Mouse (Mus musculus) forebrain, postnatal 0 days (tissue): ENCODE measurements around the gene Syne2. TPM values are rescaled to one million over a fixed set of nuclear protein-coding genes. Genes with fewer than 3 reads are reported as not detected.

ENCODE experiments used
- ATAC-seq: fragments of 200-750 bp; cut with Nextera tagmentation; 2 replicates; pipeline ENCODE4 v1.8.0; 2017; ENCODE audit warnings: mild to moderate bottlenecking, moderate library complexity
- DNase-seq: peaks from one replicate; pipeline ENCODE4 v3.0.0-alpha.2; 2015
- H3K27ac ChIP-seq: fragments of 300-500 bp; sonication (generic); 2 replicates; pipeline ENCODE4 v1.5.1; 2014; ENCODE audit warnings: low read depth, mild to moderate bottlenecking, antibody characterized with exemption, low read length, moderate library complexity, mixed read lengths
- H3K27me3 ChIP-seq: fragments of 300-500 bp; sonication (generic); 2 replicates; pipeline ENCODE4 v1.6.1; 2014; ENCODE audit warnings: mild to moderate bottlenecking, low read length, mixed read lengths; ENCODE audit not compliant: insufficient read depth
- H3K36me3 ChIP-seq: fragments of 300-500 bp; sonication (generic); 2 replicates; pipeline ENCODE4 v1.6.1; 2014; ENCODE audit warnings: mild to moderate bottlenecking, moderate library complexity; ENCODE audit not compliant: insufficient read depth
- H3K4me1 ChIP-seq: fragments of 300-500 bp; sonication (generic); 2 replicates; pipeline ENCODE4 v1.6.1; 2014; ENCODE audit warnings: antibody characterized with exemption; ENCODE audit not compliant: insufficient read depth
- H3K4me2 ChIP-seq: fragments of 300-500 bp; sonication (generic); 2 replicates; pipeline ENCODE4 v1.6.1; 2014; ENCODE audit warnings: low read depth, mild to moderate bottlenecking, moderate library complexity
- H3K4me3 ChIP-seq: fragments of 300-500 bp; sonication (generic); 2 replicates; pipeline ENCODE4 v1.5.1; 2014; ENCODE audit warnings: low read depth, low read length, mixed read lengths
- H3K9ac ChIP-seq: fragments of 300-500 bp; sonication (generic); 2 replicates; pipeline ENCODE4 v1.6.1; 2014; ENCODE audit warnings: mild to moderate bottlenecking
- H3K9me3 ChIP-seq: fragments of 300-500 bp; sonication (generic); 2 replicates; pipeline ENCODE4 v1.6.1; 2016; ENCODE audit warnings: low read length
- CTCF ChIP-seq: sonication (generic); IDR thresholded peaks from 2 replicates; pipeline ENCODE4 v1.5.1; 2016; ENCODE audit warnings: antibody characterized with exemption, control low read depth, low read depth
- whole genome bisulfite sequencing: fragments of 180-500 bp; shearing (Covaris S2); extraction: QIAGEN DNeasy Blood & Tissue Kit; methylation state at CpG from one replicate; pipeline ENCODE4 v1.1.7; 2014; 5-methylcytosine and 5-hydroxymethylcytosine counted together
- polyA plus RNA-seq: library from polyadenylated mRNA; unstranded; fragments of >200 nt; fragmentation: Nextera tagmentation; extraction: Ambion mirVana; gene quantifications from 2 replicates; pipeline ENCODE4 v1.2.1, GENCODE M21; 2015
- total RNA-seq: library from RNA; depleted of rRNA; stranded (reverse); fragments of >200 nt; gene quantifications from 2 replicates; pipeline ENCODE4 v1.2.3, GENCODE M21; 2014

The Syne2 gene
- total and polyA plus RNA-seq, 2 experiments from 2014 or later = 27.0 to 63.5 TPM

GRCm38 (mm10) chr12:75897793-75898192 lies 79.9 kb downstream of the Syne2 start:
- WGBS = 93% methylated on average over 7 of the region's 7 CpGs
- 0 out of 2 replicates have a peak, but pooled peaks cover 5% of the 10 kb centered on the region for H3K36me3 ChIP-seq

GRCm38 (mm10) chr12:75901721-75902120 lies 83.8 kb downstream of the Syne2 start:
- ATAC-seq (no peak), DNase-seq (no peak)
- no peak overlapping the region for H3K27ac ChIP-seq
- H3K4me3 ChIP-seq = no peak overlapping the region
- peaks cover 20% of the 10 kb centered on the region for H3K36me3 ChIP-seq
- no peak overlapping the region for H3K9ac ChIP-seq
- WGBS = 99% methylated on average over 9 of the region's 9 CpGs
- no peaks in the 10 kb centered on the region for H3K9me3 ChIP-seq
- H3K4me2 ChIP-seq = no peak overlapping the region
- peak; percentile 33 for TF ChIP-seq CTCF
- no peaks in the 10 kb centered on the region for H3K4me1 ChIP-seq
- no peaks in the 10 kb centered on the region for H3K27me3 ChIP-seq

More at GRCm38 (mm10) chr12:75897793-75898192, 79.9 kb downstream of the Syne2 start:
- H3K4me1 ChIP-seq = no peaks in the 10 kb centered on the region
- H3K4me2 ChIP-seq = no peak overlapping the region
- no peak overlapping the region for H3K9ac ChIP-seq
- no peaks in the 10 kb centered on the region for H3K27me3 ChIP-seq
- ATAC-seq (no peak), DNase-seq (no peak)
- H3K9me3 ChIP-seq = no peaks in the 10 kb centered on the region
- H3K4me3 ChIP-seq = no peak overlapping the region
- no peak for TF ChIP-seq CTCF
- H3K27ac ChIP-seq = no peak overlapping the region

GRCm38 (mm10) chr12:75904068-75904467 lies 86.1 kb downstream of the Syne2 start:
- Histone ChIP-seq H3K36me3 (peaks cover 16% of the 10 kb centered on the region), H3K27me3 (no peaks in the 10 kb centered on the region), H3K9me3 (no peaks in the 10 kb centered on the region), H3K4me3 (no peak overlapping the region), H3K4me2 (no peak overlapping the region), H3K9ac (no peak overlapping the region), H3K27ac (no peak overlapping the region), H3K4me1 (no peaks in the 10 kb centered on the region)
- no peak for ATAC-seq
- WGBS = 96% methylated on average over 11 of the region's 11 CpGs
- no peak for TF ChIP-seq CTCF
- no peak for DNase-seq

- peaks cover 16% of the 10 kb centered on the region for H3K36me3 ChIP-seq
- no peaks in the 10 kb centered on the region for H3K4me1 ChIP-seq
- WGBS = 95% methylated on average over 7 of the region's 7 CpGs
- no peaks in the 10 kb centered on the region for H3K9me3 ChIP-seq
- no peak for ATAC-seq
- H3K4me2 ChIP-seq = no peak overlapping the region
- H3K27ac ChIP-seq = no peak overlapping the region
- no peak for DNase-seq
- TF ChIP-seq CTCF = no peak
- no peak overlapping the region for H3K9ac ChIP-seq
- H3K27me3 ChIP-seq = no peaks in the 10 kb centered on the region
- no peak overlapping the region for H3K4me3 ChIP-seq
Observed at GRCm38 (mm10) chr12:75905304-75905703, 87.4 kb downstream of the Syne2 start.

- H3K9me3 ChIP-seq = no peaks in the 10 kb centered on the region
- 65% methylated on average over 3 of the region's 3 CpGs for WGBS
- no peaks in the 10 kb centered on the region for H3K4me1 ChIP-seq
- ATAC-seq (no peak), DNase-seq (no peak)
- H3K4me3 ChIP-seq = no peak overlapping the region
- H3K27me3 ChIP-seq = no peaks in the 10 kb centered on the region
- H3K4me2 ChIP-seq = no peak overlapping the region
- H3K36me3 ChIP-seq = peaks cover 28% of the 10 kb centered on the region
- no peak overlapping the region for H3K27ac ChIP-seq
- no peak for TF ChIP-seq CTCF
- H3K9ac ChIP-seq = no peak overlapping the region
Observed at GRCm38 (mm10) chr12:75908466-75908865, 90.5 kb downstream of the Syne2 start.

- no peak overlapping the region for H3K4me3 ChIP-seq
- ATAC-seq (no peak), DNase-seq (no peak)
- H3K9me3 ChIP-seq = no peaks in the 10 kb centered on the region
- no peak overlapping the region for H3K27ac ChIP-seq
- H3K9ac ChIP-seq = no peak overlapping the region
- no peak overlapping the region for H3K4me2 ChIP-seq
- 95% methylated on average over 5 of the region's 5 CpGs for WGBS
- H3K27me3 ChIP-seq = no peaks in the 10 kb centered on the region
- TF ChIP-seq CTCF = no peak
- peaks cover 18% of the 10 kb centered on the region for H3K36me3 ChIP-seq
- no peaks in the 10 kb centered on the region for H3K4me1 ChIP-seq
Observed at GRCm38 (mm10) chr12:75915694-75916093, 97.8 kb downstream of the Syne2 start.

- Histone ChIP-seq H3K4me2 (no peak overlapping the region), H3K36me3 (peaks cover 17% of the 10 kb centered on the region; the same call in 1 of the 2 replicates), H3K4me1 (no peaks in the 10 kb centered on the region), H3K9ac (no peak overlapping the region), H3K4me3 (no peak overlapping the region), H3K27me3 (no peaks in the 10 kb centered on the region), H3K27ac (no peak overlapping the region), H3K9me3 (no peaks in the 10 kb centered on the region)
- TF ChIP-seq CTCF = no peak
- no peak for ATAC-seq
- no peak for DNase-seq
- WGBS = 52% methylated on average over 2 of the region's 2 CpGs
Observed at GRCm38 (mm10) chr12:75918415-75918814, 100.5 kb downstream of the Syne2 start.
